Comparison of ENCODE assay signal across 15 mouse cellular contexts in genomic region chr15:30913360-30913759, GRCm38 (mm10).
DNase-seq lines count a peak whose midpoint lies in the region; TF ChIP-seq lines count a peak whose summit lies in the region.
"Had no signal": no experiment of that assay in that cellular context is flagged by ENCODE, and none has a peak within 500 bp of the region (broad histone marks: within the 10 kb centered on the region; RNA-seq: fewer than 3 reads in every experiment).

No protein-coding gene starts in this region.

- TF ChIP-seq EP300 in CH12.LX (IDR thresholded peaks at IDR 0.05; ENCODE audit: low read length), result no peak

- no peaks in the 10 kb centered on the region for H3K79me2 ChIP-seq in CH12.LX (replicated peaks; ENCODE audit: control insufficient read depth, extremely low read depth, insufficient read depth, poor library complexity, severe bottlenecking)

- TF ChIP-seq POLR2A in CH12.LX (IDR thresholded peaks at IDR 0.05; ENCODE audit: low read depth, low read length), result no peak

- H3K4me1 ChIP-seq in CH12.LX (ENCODE audit: control insufficient read depth in 1 of 2, insufficient read depth in 2 of 2), result no peaks in the 10 kb centered on the region
- H3K4me1 ChIP-seq: stomach, embryonic 15.5 days had no signal

- no peak for TF ChIP-seq CTCF in CH12.LX (conservative IDR thresholded peaks at IDR 0.05 in 1 of 2, IDR thresholded peaks at IDR 0.05 in 1 of 2; ENCODE audit: low read depth in 2 of 2, low read length in 2 of 2)

- dilution Hi-C loops in CH12.LX (cut with MboI; ENCODE audit: extremely low pct_ligation_motif_present, extremely low pct_unique_long_range_greater_than_20kb, low sequenced_read_pairs), result no loop called here

- H3K27ac ChIP-seq in CH12.LX (ENCODE audit: insufficient read depth, low read depth), result no peak overlapping the region
- H3K27ac ChIP-seq: left cerebral cortex, adult 2 months; stomach, embryonic 15.5 days had no signal

- no peaks in the 10 kb centered on the region for H3K27me3 ChIP-seq in CH12.LX (replicated peaks)
- H3K27me3 ChIP-seq: stomach, embryonic 15.5 days had no signal

- peak; percentile 56 to 64 for DNase-seq in kidney, postnatal 4 days
- no peak for DNase-seq in kidney, adult 9 months
- DNase-seq in CH12.LX (ENCODE audit: extremely low read depth) (peak; percentile 28), R1 (ENCODE audit: low read depth, low spot score) (peak; percentile 46)
- peak; percentile 57 for DNase-seq in forelimb bud, embryonic 11.5 days (ENCODE audit: low read depth, low spot score)
- DNase-seq in urinary bladder, postnatal 14 days (ENCODE audit: low spot score), result no peak
- no peak for DNase-seq in spleen, postnatal 4 days (ENCODE audit: low spot score in 2 of 2)
- no peak for DNase-seq in urinary bladder, postnatal 25 days (ENCODE audit: low spot score)
- DNase-seq: cerebellum, postnatal 10 days; forebrain, postnatal 0 days; gastrocnemius, postnatal 25 days; lung, postnatal 36 days had no signal

- no peak overlapping the region for H3K4me2 ChIP-seq in CH12.LX (ENCODE audit: insufficient read depth, low read depth, poor library complexity, severe bottlenecking)
- H3K4me2 ChIP-seq: stomach, embryonic 15.5 days had no signal

- no peak for TF ChIP-seq RAD21 in CH12.LX (IDR thresholded peaks at IDR 0.05; ENCODE audit: low read depth, low read length)

- H3K9me3 ChIP-seq in CH12.LX (replicated peaks; ENCODE audit: low read length), result no peaks in the 10 kb centered on the region
- H3K9me3 ChIP-seq: G1E; stomach, embryonic 15.5 days had no signal

- no peaks in the 10 kb centered on the region for H3K36me3 ChIP-seq in CH12.LX (replicated peaks in 1 of 2; ENCODE audit: control insufficient read depth in 1 of 2, insufficient read depth in 1 of 2, low read length in 1 of 2)
- H3K36me3 ChIP-seq: G1E; stomach, embryonic 15.5 days had no signal

- no peak overlapping the region for H3K9ac ChIP-seq in CH12.LX (ENCODE audit: insufficient read depth, low read depth)
- H3K9ac ChIP-seq: forebrain, postnatal 0 days; stomach, embryonic 15.5 days had no signal

- in situ Hi-C loops in CH12.LX (cut with MboI; ENCODE audit: low pct_ligation_motif_present, low pct_unique_long_range_greater_than_20kb, low sequenced_read_pairs), result no loop called here

- no peak overlapping the region for H3K4me3 ChIP-seq in CH12.LX (replicated peaks in 1 of 3; ENCODE audit: low read depth in 2 of 3, low read length in 2 of 3, poor library complexity in 1 of 3)
- H3K4me3 ChIP-seq: left cerebral cortex, adult 2 months; stomach, embryonic 15.5 days had no signal

TF ChIP-seq in CH12.LX, 34 proteins besides CTCF, POLR2A, EP300 and RAD21:
- TF ChIP-seq NELFE (IDR thresholded peaks at IDR 0.05; ENCODE audit: low read depth, low read length), result no peak
- no peak for TF ChIP-seq ZKSCAN1 (IDR thresholded peaks at IDR 0.05; ENCODE audit: borderline replicate concordance, low read depth, low read length)
- no peak for TF ChIP-seq ZC3H11A (IDR thresholded peaks at IDR 0.05; ENCODE audit: low read depth, low read length)
- TF ChIP-seq POLR2AphosphoS2 (IDR thresholded peaks at IDR 0.05; ENCODE audit: low read depth, low read length), result no peak
- TF ChIP-seq UBTF (IDR thresholded peaks at IDR 0.05; ENCODE audit: low read depth, low read length), result no peak
- TF ChIP-seq SIN3A (IDR thresholded peaks at IDR 0.05; ENCODE audit: low read length), result no peak
- TF ChIP-seq BHLHE40 (IDR thresholded peaks at IDR 0.05; ENCODE audit: low read depth, low read length), result no peak
- TF ChIP-seq USF1 (IDR thresholded peaks at IDR 0.05; ENCODE audit: low read depth, low read length), result no peak
- TF ChIP-seq KAT2A (IDR thresholded peaks at IDR 0.05; ENCODE audit: insufficient replicate concordance, low read length), result no peak
- TF ChIP-seq E2F4 (IDR thresholded peaks at IDR 0.05; ENCODE audit: insufficient replicate concordance, low read depth, low read length), result no peak
- TF ChIP-seq GABPA (IDR thresholded peaks at IDR 0.05; ENCODE audit: insufficient replicate concordance, low read depth, low read length), result no peak

Comparison
In these comparisons a context has a peak if more than half of its experiments do, and no peak if none do; other contexts are left out.
1. DNase-seq: peak in kidney, postnatal 4 days (2 of 2), CH12.LX (single experiment), R1 (single experiment) and forelimb bud, embryonic 11.5 days (single experiment); none in kidney, adult 9 months (single experiment), urinary bladder, postnatal 14 days (single experiment), spleen, postnatal 4 days (0 of 2) and urinary bladder, postnatal 25 days (single experiment).